Mouse (Mus musculus) cerebellum, adult (tissue): ENCODE measurements around the gene Mrtfa.

Experiments used
- ATAC-seq: cut with Nextera tagmentation; 2 replicates; pipeline ENCODE4 v1.9.2; 2017; ENCODE audit warnings: mild to moderate bottlenecking, moderate library complexity, mixed read lengths; ENCODE audit not compliant: insufficient number of reproducible peaks, low FRiP score, low TSS enrichment

Mrtfa gene

GRCm38 (mm10) chr15:81042276-81042931 is 148.2 kb downstream of the Mrtfa start:
- no peak for ATAC-seq

- no peak for ATAC-seq
Observed at GRCm38 (mm10) chr15:81041767-81042166, 148.8 kb downstream of the Mrtfa start.

- ATAC-seq, result no peak
Observed at GRCm38 (mm10) chr15:81038419-81038818, 152.1 kb downstream of the Mrtfa start.

- no peak for ATAC-seq
Observed at GRCm38 (mm10) chr15:81035417-81036162, 155.0 kb downstream of the Mrtfa start.

DNA sequence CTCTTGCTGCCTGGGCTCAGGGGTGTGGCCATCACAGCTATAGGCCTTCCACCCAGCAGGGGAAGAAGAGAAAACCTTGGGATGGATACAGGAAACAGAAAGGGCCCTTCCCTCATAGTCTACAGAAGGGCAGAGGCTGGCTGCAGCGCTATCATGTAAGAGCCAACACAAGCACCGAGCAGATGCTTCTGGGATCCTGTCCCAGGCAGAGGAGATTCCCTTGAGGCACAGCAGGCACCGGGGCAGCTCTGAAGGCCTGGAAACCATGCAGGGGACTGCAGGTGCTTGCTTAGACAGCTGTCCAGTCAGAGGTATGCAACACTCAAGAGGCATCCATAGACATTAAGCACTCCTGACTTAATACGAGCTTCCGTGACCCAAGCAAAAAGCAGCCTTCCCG is 156.4 kb downstream of the Mrtfa start:
- ATAC-seq, result no peak

DNA sequence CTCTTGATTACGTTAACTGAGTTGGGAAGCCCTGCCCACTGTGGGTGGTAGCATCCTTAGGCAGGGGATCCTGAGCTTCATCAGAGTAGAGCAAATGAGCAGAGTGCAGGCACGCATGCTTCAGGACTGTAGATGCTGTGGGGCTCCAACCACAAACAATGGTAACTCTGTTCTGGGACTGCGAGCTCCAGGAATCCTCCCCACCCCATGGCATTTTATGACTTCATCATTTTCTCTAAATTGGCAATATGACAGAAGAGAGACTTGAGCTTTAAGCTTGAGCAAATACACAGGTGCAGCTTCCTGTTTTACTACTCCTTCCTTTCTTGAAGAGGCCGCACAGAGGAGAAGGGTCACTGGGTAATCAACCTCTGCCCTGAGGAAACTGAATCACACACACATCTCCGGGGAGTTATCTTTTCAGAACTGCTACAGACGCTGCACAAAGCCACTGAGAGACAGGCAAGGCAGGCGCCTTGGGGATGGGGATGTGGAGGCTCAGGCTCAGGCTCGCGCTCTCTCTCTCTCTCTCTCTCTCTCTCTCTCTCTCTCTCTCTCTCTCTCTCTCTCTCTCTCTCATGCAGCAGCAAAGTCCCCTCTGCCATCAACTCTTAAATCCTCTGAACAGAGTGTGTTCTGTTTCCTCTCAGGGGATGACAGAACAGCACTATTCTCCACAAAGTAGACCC is 157.5 kb downstream of the Mrtfa start:
- ATAC-seq, result no peak

DNA sequence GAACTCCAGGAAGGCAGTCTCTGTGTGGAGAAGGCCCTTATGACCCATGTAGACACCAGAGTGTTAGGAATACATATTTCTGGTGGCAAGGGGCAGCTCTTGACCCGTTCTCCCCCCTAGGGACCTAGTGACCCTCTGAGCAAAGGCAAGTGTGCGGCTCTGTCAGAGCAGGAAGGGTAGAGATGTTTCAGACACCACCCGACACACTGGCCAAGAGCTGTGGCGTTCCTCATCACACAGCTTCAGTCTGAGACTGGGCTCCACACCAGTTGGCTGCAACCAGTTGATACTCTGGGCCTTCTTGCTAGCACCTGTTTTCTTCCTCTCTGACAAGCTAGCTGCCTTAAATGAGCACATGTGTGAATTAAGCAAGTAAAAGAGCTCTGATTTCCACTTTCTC is 158.9 kb downstream of the Mrtfa start:
- ATAC-seq, result no peak

DNA sequence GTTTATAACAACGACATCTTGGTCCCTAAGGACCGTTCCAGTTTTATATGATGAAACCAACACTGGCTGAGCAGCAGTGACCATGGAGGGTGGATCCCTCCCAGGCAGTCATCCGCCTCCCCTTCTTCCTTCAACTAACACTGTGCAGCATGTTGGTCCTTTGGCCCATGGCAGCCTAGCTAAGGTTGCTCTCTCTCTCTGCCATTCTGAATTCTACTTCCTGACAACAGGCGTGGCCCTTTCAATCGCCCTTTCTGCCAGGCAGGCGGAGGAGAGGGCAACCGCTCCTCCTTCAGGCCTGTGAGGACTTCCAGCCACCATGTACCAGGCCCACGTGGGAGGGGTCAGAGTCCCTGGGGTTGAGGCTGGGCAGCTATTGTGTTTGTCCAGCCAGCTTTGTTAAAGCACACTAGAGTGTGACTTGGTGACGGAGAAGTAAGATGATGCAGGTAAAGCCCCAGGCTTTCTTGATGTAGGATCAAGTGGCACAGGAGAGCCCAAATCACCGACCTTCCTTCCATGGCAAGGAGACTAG is 159.6 kb downstream of the Mrtfa start:
- ATAC-seq, result no peak

- peak; percentile 64; the same call in 1 of the 2 replicates for ATAC-seq
Observed at GRCm38 (mm10) chr15:81027378-81028173, 163.0 kb downstream of the Mrtfa start.

- no peak for ATAC-seq
Observed at GRCm38 (mm10) chr15:81026901-81027300, 163.7 kb downstream of the Mrtfa start.

GRCm38 (mm10) chr15:81023842-81024241 is 166.7 kb downstream of the Mrtfa start:
- no peak for ATAC-seq

DNA sequence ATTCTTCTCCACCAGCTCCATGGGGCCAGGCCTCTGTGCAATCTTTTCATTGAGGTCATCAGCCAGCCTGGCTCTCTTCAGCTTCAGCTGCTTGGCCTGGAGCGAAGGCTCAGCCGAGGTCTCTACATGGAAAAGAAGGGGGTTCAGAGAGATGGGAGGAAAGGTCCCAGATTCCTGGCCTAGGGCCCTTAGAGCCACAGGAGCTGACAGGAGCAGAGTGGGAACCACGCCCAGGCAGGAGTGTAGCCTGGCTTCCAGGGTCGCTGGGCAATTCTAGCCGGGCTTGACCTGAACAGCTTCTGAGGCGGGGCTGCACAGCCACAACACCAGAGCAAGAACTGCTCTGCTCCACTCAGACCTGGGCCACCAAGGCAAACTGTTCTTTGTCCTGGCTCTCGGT is 168.1 kb downstream of the Mrtfa start:
- no peak for ATAC-seq

DNA sequence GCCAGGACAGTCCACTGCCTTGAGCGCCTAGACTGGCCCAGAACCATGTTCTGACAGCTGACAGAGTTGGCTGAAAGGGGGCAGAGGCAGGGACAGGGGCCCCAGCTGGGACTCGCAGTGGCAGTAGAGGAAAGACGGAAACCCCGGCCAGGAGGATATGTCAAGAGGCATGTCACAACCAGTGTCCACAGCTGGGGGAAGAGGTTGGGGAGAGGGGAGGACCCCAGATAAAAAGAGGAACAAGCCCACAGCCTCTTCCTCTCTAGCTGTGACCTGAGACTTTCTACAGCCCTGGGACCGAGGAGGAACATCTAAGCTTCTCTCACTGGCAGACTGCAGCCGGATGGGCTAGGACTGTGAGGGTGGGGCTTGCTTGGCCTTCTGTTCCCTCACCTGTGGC is 169.2 kb downstream of the Mrtfa start:
- no peak for ATAC-seq

- no peak for ATAC-seq
Observed at GRCm38 (mm10) chr15:81017308-81017707, 173.2 kb downstream of the Mrtfa start.

DNA sequence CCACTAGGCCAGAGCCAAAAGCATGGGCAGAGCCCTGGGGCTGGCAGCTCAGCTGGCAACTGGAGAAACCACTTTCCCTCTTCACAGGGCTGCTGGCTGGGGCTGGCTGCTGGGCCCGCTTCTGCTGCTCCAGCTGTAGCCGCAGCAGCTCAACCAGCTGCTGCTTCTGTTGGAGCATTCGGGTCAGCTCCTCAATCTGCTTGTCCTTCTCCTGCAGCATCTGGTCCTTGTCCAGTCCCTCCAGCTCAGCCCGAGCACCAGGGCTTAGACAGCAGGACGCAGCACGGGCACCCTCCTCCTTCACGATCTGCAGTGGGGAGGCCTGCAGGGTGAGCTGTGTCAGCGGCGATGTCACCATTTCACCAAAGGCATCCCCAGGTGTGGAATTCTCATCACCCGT is 174.1 kb downstream of the Mrtfa start:
- no peak for ATAC-seq

DNA sequence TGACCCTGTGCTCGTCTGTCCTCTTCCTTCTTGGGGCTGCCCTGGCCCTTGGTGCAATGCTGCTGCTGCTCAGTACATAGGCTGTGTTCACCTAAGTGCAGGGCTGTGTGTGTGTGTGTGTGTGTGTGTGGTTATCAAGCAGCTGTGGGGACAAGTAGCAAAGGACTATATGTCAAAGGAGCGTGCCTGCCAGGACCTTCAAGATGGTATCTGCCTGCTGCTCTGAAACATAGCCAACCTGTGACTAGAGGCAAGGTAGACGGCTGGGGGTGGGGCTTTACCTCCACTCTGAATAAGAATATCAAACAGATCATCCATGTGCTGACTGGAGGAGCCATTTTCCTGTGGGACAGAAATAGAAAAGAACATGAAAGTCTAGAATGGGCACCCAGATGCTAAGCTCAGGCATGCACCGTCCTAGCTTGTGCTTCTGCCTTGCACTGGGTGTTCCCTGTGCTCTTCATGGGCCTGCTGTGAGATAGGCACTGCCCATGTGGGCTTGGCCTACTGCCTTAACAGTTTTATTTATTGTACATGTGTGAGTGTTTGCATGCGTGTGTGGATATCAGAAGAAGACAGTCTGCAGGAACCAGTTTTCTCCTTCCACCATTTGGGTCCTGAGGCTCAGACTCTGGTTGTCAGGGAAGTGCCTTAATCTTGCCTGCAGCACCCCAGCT is 175.4 kb downstream of the Mrtfa start:
- no peak for ATAC-seq

DNA sequence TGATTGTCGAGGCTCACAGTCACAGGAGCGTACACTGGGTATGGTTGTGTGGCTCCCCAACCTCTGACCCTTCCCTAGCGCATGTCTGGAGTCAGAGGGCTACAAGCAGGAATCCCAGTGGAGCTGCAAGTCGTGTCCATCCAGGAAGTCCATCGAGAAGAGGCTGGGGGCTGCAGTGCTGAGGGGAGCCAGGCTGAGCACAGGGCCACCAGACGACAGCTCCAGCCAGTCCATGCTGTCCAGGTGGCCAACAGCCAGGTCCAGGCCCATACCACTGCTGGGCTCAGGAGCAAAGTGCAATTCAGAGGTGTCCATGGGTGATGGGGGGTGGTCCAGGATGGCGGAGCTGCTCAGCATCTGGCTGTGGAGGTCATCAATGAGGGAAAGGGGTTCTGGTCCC is 177.4 kb downstream of the Mrtfa start:
- ATAC-seq, result no peak

- ATAC-seq, result no peak
Observed at GRCm38 (mm10) chr15:81012359-81012758, 178.2 kb downstream of the Mrtfa start.

DNA sequence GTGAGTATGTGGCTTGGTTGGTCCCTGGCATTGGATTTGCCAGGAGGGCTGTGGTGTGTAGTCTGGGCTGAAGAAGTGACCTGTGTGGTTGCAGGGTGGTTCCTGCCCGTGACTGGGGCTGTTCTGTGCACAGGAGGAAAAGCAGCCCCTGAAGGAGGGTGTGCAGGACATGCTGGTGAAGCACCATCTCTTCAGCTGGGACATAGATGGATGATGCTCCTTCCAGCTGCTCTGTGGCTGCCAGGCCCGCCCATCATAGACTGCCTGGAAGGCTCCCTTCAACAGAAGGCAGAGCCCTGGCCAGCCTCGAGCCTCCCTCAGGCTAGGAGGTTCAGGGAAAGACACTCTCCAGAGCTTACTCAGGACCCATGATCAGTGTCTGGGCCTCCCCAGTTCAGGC is 179.0 kb downstream of the Mrtfa start:
- ATAC-seq, result no peak

GRCm38 (mm10) chr15:81010114-81010513 is 180.4 kb downstream of the Mrtfa start:
- ATAC-seq, result no peak
